Mouse (Mus musculus): ENCODE measurements around the gene Slc7a7. TPM values are rescaled to one million over a fixed set of nuclear protein-coding genes. Genes with fewer than 3 reads are reported as not detected.

Slc7a7 gene
- polyA plus RNA-seq, 1 experiment from 2014 or later = 2.6 TPM

GRCm38 (mm10) chr14:54416229-54416775, 1.3 kb downstream of the Slc7a7 start:
- no peaks in the 10 kb centered on the region for H3K27me3 ChIP-seq (ENCODE audit: control insufficient read depth, insufficient read depth, low read length)
- no peaks in the 10 kb centered on the region for H3K4me1 ChIP-seq (ENCODE audit: control insufficient read depth, insufficient read depth, low read length)
- H3K4me3 ChIP-seq (ENCODE audit: low read depth, low read length) = no peak overlapping the region
- H3K9ac ChIP-seq (replicated peaks; ENCODE audit: low read depth, low read length) = no peak overlapping the region
- no peak for ATAC-seq (ENCODE audit: low read depth)
- H3K4me2 ChIP-seq (ENCODE audit: low read depth, low read length) = no peak overlapping the region
- no peaks in the 10 kb centered on the region for H3K9me3 ChIP-seq (ENCODE audit: control insufficient read depth, low read length)
- H3K27ac ChIP-seq (ENCODE audit: low read depth, low read length) = no peak overlapping the region
- WGBS = 31% methylated on average over 5 of the region's 5 CpGs
- no peaks in the 10 kb centered on the region for H3K36me3 ChIP-seq (ENCODE audit: control insufficient read depth, insufficient read depth, low read length)

GRCm38 (mm10) chr14:54415241-54416020, 2.1 kb downstream of the Slc7a7 start:
- WGBS = 12% methylated on average over 13 of the region's 13 CpGs
- ATAC-seq (ENCODE audit: low read depth) = no peak
- H3K4me2 ChIP-seq (ENCODE audit: low read depth, low read length) = no peak overlapping the region
- H3K4me3 ChIP-seq (ENCODE audit: low read depth, low read length) = no peak overlapping the region
- no peak overlapping the region for H3K27ac ChIP-seq (ENCODE audit: low read depth, low read length)
- H3K36me3 ChIP-seq (ENCODE audit: control insufficient read depth, insufficient read depth, low read length) = no peaks in the 10 kb centered on the region
- no peaks in the 10 kb centered on the region for H3K27me3 ChIP-seq (ENCODE audit: control insufficient read depth, insufficient read depth, low read length)
- H3K9ac ChIP-seq (replicated peaks; ENCODE audit: low read depth, low read length) = no peak overlapping the region
- no peaks in the 10 kb centered on the region for H3K4me1 ChIP-seq (ENCODE audit: control insufficient read depth, insufficient read depth, low read length)
- H3K9me3 ChIP-seq (ENCODE audit: control insufficient read depth, low read length) = no peaks in the 10 kb centered on the region

GRCm38 (mm10) chr14:54413877-54414700, 3.5 kb downstream of the Slc7a7 start:
- ATAC-seq (ENCODE audit: low read depth) = no peak
- no peaks in the 10 kb centered on the region for H3K4me1 ChIP-seq (ENCODE audit: control insufficient read depth, insufficient read depth, low read length)
- H3K9me3 ChIP-seq (ENCODE audit: control insufficient read depth, low read length) = no peaks in the 10 kb centered on the region
- no peak overlapping the region for H3K27ac ChIP-seq (ENCODE audit: low read depth, low read length)
- H3K27me3 ChIP-seq (ENCODE audit: control insufficient read depth, insufficient read depth, low read length) = no peaks in the 10 kb centered on the region
- no peak overlapping the region for H3K4me3 ChIP-seq (ENCODE audit: low read depth, low read length)
- no peak overlapping the region for H3K9ac ChIP-seq (replicated peaks; ENCODE audit: low read depth, low read length)
- H3K36me3 ChIP-seq (ENCODE audit: control insufficient read depth, insufficient read depth, low read length) = no peaks in the 10 kb centered on the region
- 0 out of 2 replicates have a peak overlapping the region, but pooled peaks have one; percentile 1 for H3K4me2 ChIP-seq (ENCODE audit: low read depth, low read length)
- 13% methylated on average over 16 of the region's 18 CpGs for WGBS

DNA sequence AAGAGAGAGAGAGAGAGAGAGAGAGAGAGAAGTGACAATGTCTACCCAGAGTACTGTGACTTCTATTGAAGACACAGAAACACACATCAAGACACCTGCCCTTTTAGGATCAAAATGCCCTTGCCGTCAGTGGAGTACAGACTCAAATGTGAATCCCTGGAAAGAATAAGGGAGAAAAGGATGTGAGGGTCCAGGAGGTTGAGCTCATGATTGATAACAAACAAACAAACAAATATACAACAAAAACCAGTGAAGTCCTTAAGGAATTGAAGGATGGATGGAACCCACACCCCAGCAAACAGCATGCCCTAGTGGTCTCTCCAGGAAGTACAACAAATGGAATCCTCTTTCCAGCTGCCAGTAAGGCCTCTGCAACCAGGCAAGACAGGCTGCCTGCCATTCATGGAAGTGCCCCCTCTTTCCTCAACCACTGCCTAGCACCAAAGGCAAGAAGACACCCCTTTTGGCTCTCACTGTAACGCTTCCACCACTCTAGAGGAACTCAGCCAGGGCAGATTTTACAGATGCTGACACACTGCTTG, 4.9 kb downstream of the Slc7a7 start:
- Histone ChIP-seq H3K9me3 (ENCODE audit: control insufficient read depth, low read length) (no peaks in the 10 kb centered on the region), H3K36me3 (ENCODE audit: control insufficient read depth, insufficient read depth, low read length) (no peaks in the 10 kb centered on the region), H3K27ac (ENCODE audit: low read depth, low read length) (no peak overlapping the region), H3K9ac (replicated peaks; ENCODE audit: low read depth, low read length) (no peak overlapping the region), H3K27me3 (ENCODE audit: control insufficient read depth, insufficient read depth, low read length) (no peaks in the 10 kb centered on the region), H3K4me3 (ENCODE audit: low read depth, low read length) (no peak overlapping the region), H3K4me1 (ENCODE audit: control insufficient read depth, insufficient read depth, low read length) (no peaks in the 10 kb centered on the region), H3K4me2 (ENCODE audit: low read depth, low read length) (no peak overlapping the region)
- WGBS = 53% methylated on average over 2 of the region's 2 CpGs
- no peak for ATAC-seq (ENCODE audit: low read depth)

GRCm38 (mm10) chr14:54412000-54412576, 5.5 kb downstream of the Slc7a7 start:
- no peaks in the 10 kb centered on the region for H3K4me1 ChIP-seq (ENCODE audit: control insufficient read depth, insufficient read depth, low read length)
- no peak overlapping the region for H3K4me2 ChIP-seq (ENCODE audit: low read depth, low read length)
- 45% methylated on average over 9 of the region's 9 CpGs for WGBS
- ATAC-seq (ENCODE audit: low read depth) = no peak
- H3K36me3 ChIP-seq (ENCODE audit: control insufficient read depth, insufficient read depth, low read length) = no peaks in the 10 kb centered on the region
- H3K4me3 ChIP-seq (ENCODE audit: low read depth, low read length) = no peak overlapping the region
- no peak overlapping the region for H3K27ac ChIP-seq (ENCODE audit: low read depth, low read length)
- no peaks in the 10 kb centered on the region for H3K27me3 ChIP-seq (ENCODE audit: control insufficient read depth, insufficient read depth, low read length)
- no peak overlapping the region for H3K9ac ChIP-seq (replicated peaks; ENCODE audit: low read depth, low read length)
- no peaks in the 10 kb centered on the region for H3K9me3 ChIP-seq (ENCODE audit: control insufficient read depth, low read length)

GRCm38 (mm10) chr14:54409980-54410810, 7.4 kb downstream of the Slc7a7 start:
- no peaks in the 10 kb centered on the region for H3K4me1 ChIP-seq (ENCODE audit: control insufficient read depth, insufficient read depth, low read length)
- peak overlapping the region; percentile 39; the same call in 1 of the 2 replicates for H3K27ac ChIP-seq (ENCODE audit: low read depth, low read length)
- no peaks in the 10 kb centered on the region for H3K9me3 ChIP-seq (ENCODE audit: control insufficient read depth, low read length)
- no peak for ATAC-seq (ENCODE audit: low read depth)
- H3K4me2 ChIP-seq (ENCODE audit: low read depth, low read length) = no peak overlapping the region
- no peak overlapping the region for H3K4me3 ChIP-seq (ENCODE audit: low read depth, low read length)
- 42% methylated on average over 17 of the region's 17 CpGs for WGBS
- H3K9ac ChIP-seq (replicated peaks; ENCODE audit: low read depth, low read length) = no peak overlapping the region; the same call in 1 of the 2 replicates
- no peaks in the 10 kb centered on the region for H3K36me3 ChIP-seq (ENCODE audit: control insufficient read depth, insufficient read depth, low read length)
- no peaks in the 10 kb centered on the region for H3K27me3 ChIP-seq (ENCODE audit: control insufficient read depth, insufficient read depth, low read length)

DNA sequence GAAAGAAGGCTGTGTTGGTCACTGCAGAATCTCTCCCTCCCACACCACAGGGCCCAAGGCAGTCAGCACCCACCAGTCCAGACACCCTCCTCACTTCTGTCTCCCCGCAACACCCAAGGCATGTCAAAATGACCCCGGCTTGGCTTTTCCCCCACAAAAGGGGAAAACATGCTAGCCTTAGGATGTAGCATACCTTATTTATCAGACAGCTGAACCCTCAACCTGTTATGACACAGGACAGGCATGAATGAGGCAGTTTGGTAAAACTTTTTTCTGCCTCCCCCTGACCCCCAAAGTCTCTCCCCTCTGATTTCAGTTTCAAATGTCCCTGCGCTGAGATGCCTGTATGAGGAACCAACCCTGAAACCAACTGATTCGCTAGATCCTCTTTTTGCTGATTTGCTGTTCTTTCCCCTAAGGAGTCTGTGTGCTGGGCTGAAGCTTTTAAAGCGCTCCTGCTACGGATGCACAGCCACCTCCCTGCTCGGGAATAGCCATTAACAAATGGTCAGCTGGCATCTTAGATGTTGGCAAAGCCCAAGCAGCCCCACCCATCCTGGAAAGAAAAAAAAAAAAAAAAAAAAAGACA, 8.4 kb downstream of the Slc7a7 start:
- no peak overlapping the region for H3K9ac ChIP-seq (replicated peaks; ENCODE audit: low read depth, low read length)
- no peaks in the 10 kb centered on the region for H3K27me3 ChIP-seq (ENCODE audit: control insufficient read depth, insufficient read depth, low read length)
- WGBS = 74% methylated on average over 7 of the region's 7 CpGs
- no peak overlapping the region for H3K27ac ChIP-seq (ENCODE audit: low read depth, low read length)
- no peaks in the 10 kb centered on the region for H3K4me1 ChIP-seq (ENCODE audit: control insufficient read depth, insufficient read depth, low read length)
- no peaks in the 10 kb centered on the region for H3K9me3 ChIP-seq (ENCODE audit: control insufficient read depth, low read length)
- ATAC-seq (ENCODE audit: low read depth) = no peak
- H3K4me3 ChIP-seq (ENCODE audit: low read depth, low read length) = no peak overlapping the region
- H3K36me3 ChIP-seq (ENCODE audit: control insufficient read depth, insufficient read depth, low read length) = no peaks in the 10 kb centered on the region
- no peak overlapping the region for H3K4me2 ChIP-seq (ENCODE audit: low read depth, low read length)

All from neural tube, embryonic 14.5 days (tissue).